Mouse (Mus musculus): ENCODE results near the gene Ccdc89. TPM values are rescaled to one million over a fixed set of nuclear protein-coding genes. Genes with fewer than 3 reads are reported as not detected.

Gene Ccdc89
- polyA plus RNA-seq, 1 experiment = 0.73 TPM

GRCm38 (mm10) chr7:90473511-90473910, 47.1 kb downstream of the Ccdc89 start:
- DNase-seq (ENCODE audit: low spot score) = no peak

- peak; percentile 95 for DNase-seq (ENCODE audit: low spot score)
Observed at GRCm38 (mm10) chr7:90475793-90476312, 49.5 kb downstream of the Ccdc89 start, which contains the start of gene Tmem126b. Gene Tmem126b (minus strand): TSS chr7:90476001.

- no peak for DNase-seq (ENCODE audit: low spot score)
Observed at GRCm38 (mm10) chr7:90476313-90477245, 50.2 kb downstream of the Ccdc89 start, which contains the start of gene Dlg2. Gene Dlg2 (plus strand): TSS chr7:90476672.

Other genes with a start within 250 kb of the Ccdc89 start
- gene Ccdc83, start 160.8 kb upstream of the Ccdc89 start, polyA plus RNA-seq (2012; rRNA removed) = 0.04 and 0.12 TPM in 2 replicates
- 90.2 and 106 TPM in 2 replicates for gene Sytl2, start 124.3 kb upstream of the Ccdc89 start, polyA plus RNA-seq (2012; rRNA removed)
- 71.4 and 104 TPM in 2 replicates for gene Crebzf, start 16.2 kb downstream of the Ccdc89 start, polyA plus RNA-seq (2012; rRNA removed)
- 44.5 and 51.2 TPM in 2 replicates for gene Tmem126a, start 30.7 kb downstream of the Ccdc89 start, polyA plus RNA-seq (2012; rRNA removed)
- gene Tmem126b, start 49.4 kb downstream of the Ccdc89 start, polyA plus RNA-seq (2012; rRNA removed) = 19.1 and 21.1 TPM in 2 replicates
- 2.1 and 2.9 TPM in 2 replicates for gene Dlg2, start 50.1 kb downstream of the Ccdc89 start, polyA plus RNA-seq (2012; rRNA removed)